ENCODE assay signal across 8 mouse cellular contexts in the genomic region with DNA sequence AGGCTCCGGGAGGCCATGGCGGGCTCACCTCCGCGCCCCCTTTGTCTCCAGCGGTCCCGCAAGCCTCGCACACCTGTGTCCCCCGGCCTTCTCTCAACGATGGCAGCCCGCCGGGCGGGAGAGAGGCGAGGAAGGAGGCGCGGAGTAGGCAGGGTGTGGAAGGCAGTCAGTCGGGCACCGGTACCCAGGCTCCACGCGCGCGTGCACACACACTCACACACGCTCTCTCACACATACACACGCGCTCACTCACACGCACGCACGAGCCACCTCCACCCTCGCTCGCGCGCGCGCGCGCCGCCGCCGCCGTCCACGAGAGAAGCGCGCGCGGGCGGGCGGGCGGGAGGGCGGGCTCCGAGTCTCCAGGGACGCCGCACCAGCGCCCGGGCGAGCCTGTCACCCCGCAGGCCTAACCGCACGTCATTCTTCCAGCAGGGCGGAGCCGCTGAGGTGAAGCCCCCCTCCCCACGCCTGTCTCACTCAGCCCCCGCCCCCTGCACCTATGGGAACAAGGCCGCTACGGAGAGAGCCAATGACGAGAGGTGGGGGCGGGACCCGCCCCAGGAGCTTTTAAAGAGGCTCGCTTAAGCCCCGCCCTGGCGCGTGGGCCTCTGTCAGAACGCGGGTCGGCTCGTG. TPM values are rescaled to one million over a fixed set of nuclear protein-coding genes. Genes with fewer than 3 reads are reported as not detected.
DNase-seq lines count a peak whose midpoint lies in the region; ATAC-seq lines count a peak whose summit lies in the region.

A gene (minus strand): TSS at position 357 of the 636 bp plus-strand sequence.

- peaks cover 5% of the 10 kb centered on the region; the same call in 1 of the 2 replicates for H3K4me1 ChIP-seq in hindbrain, embryonic 13.5 days (replicated peaks)

- no peaks in the 10 kb centered on the region for H3K9me3 ChIP-seq in hindbrain, embryonic 13.5 days

- H3K27me3 ChIP-seq in hindbrain, embryonic 13.5 days: no peaks in the 10 kb centered on the region

- peak within 1 kb of the TSS; percentile 64 for H3K4me2 ChIP-seq in hindbrain, embryonic 13.5 days

- H3K9ac ChIP-seq in hindbrain, embryonic 13.5 days: peak within 1 kb of the TSS; percentile 94

- ATAC-seq in hindbrain, embryonic 13.5 days (ENCODE audit: low FRiP score): peak; percentile 99

- H3K4me3 ChIP-seq in hindbrain, embryonic 13.5 days: peak within 1 kb of the TSS; percentile 93

- peak; percentile 98 for DNase-seq in Muller cell, postnatal 12 days (ENCODE audit: inconsistent ontology term)
- peak; percentile 98 for DNase-seq in cerebellum, postnatal 10 days
- DNase-seq in frontal cortex, postnatal 25 days (ENCODE audit: low spot score in 2 of 2): peak; percentile 75 to 86
- DNase-seq in layer of hippocampus, postnatal 14 days (ENCODE audit: low spot score in 2 of 2): peak; percentile 86 to 94
- peak; percentile 91 for DNase-seq in lung, postnatal 10 days
- DNase-seq in ovary, postnatal 36 days (ENCODE audit: low spot score): peak; percentile 88
- peak; percentile 96 for DNase-seq in thymus, postnatal 14 days

- WGBS in hindbrain, embryonic 13.5 days: under 1% methylated on average over 39 of the region's 74 CpGs

- no peaks in the 10 kb centered on the region for H3K36me3 ChIP-seq in hindbrain, embryonic 13.5 days

- H3K27ac ChIP-seq in hindbrain, embryonic 13.5 days: peak within 1 kb of the TSS; percentile 96

RNA-seq across cellular contexts. Expression of the gene that starts here (rescaled TPM):
- 34.4 and 35.9 TPM in 2 replicates for polyA plus RNA-seq in hindbrain, embryonic 13.5 days (2015; fragmentation: Nextera tagmentation; extraction: Ambion mirVana)
- total RNA-seq in layer of hippocampus, postnatal 14 days (2021): 10 to 100 TPM; 32.5 to 33.1 TPM

Comparison
In these comparisons a context has a peak if more than half of its experiments do, and no peak if none do; other contexts are left out.
1. Peak in every context shown above with its lines: DNase-seq, ATAC-seq, H3K4me3 ChIP-seq and H3K27ac ChIP-seq.